Mouse (Mus musculus) spleen, adult 2 months (tissue): Measurements from ENCODE around the gene Chrna1. TPM values are rescaled to one million over a fixed set of nuclear protein-coding genes. Genes with fewer than 3 reads are reported as not detected.

ENCODE experiments used
- DNase-seq, 2 experiments: peaks; one replicate each; pipeline versions ENCODE4 v3.0.0 to v3.0.0-alpha.2; 2012 to 2021; ENCODE audit warnings: low spot score in 2 of 2, low read depth in 1 of 2
- H3K27ac ChIP-seq: fragments of 200-500 bp; 2 replicates; pipeline ENCODE4 v1.5.1; 2012; ENCODE audit warnings: low read length, inconsistent platforms; ENCODE audit not compliant: insufficient read depth
- H3K27me3 ChIP-seq: fragments of 200-500 bp; 2 replicates; pipeline ENCODE4 v1.6.1; 2012; ENCODE audit warnings: mild to moderate bottlenecking, moderate library complexity, low read length, inconsistent platforms; ENCODE audit not compliant: control insufficient read depth, insufficient read depth
- H3K36me3 ChIP-seq: fragments of 200-500 bp; 2 replicates; pipeline ENCODE4 v1.6.1; 2012; ENCODE audit warnings: mild to moderate bottlenecking, low read length, inconsistent platforms; ENCODE audit not compliant: control insufficient read depth, insufficient read depth
- H3K4me1 ChIP-seq: fragments of 200-500 bp; 2 replicates; pipeline ENCODE4 v1.6.1; 2011; ENCODE audit warnings: inconsistent platforms; ENCODE audit not compliant: control insufficient read depth, insufficient read depth, insufficient read length
- H3K4me3 ChIP-seq: fragments of 200-500 bp; 2 replicates; pipeline ENCODE4 v1.5.1; 2011; ENCODE audit warnings: mild to moderate bottlenecking, inconsistent platforms; ENCODE audit not compliant: insufficient read depth, insufficient read length; ENCODE audit errors: extremely low read depth
- CTCF ChIP-seq: fragments of 200-500 bp; IDR thresholded peaks from 2 replicates; pipeline ENCODE4 v1.5.1; 2011; ENCODE audit warnings: mild to moderate bottlenecking, inconsistent platforms; ENCODE audit not compliant: insufficient read depth, insufficient read length, insufficient replicate concordance; ENCODE audit errors: extremely low read depth
- POLR2A ChIP-seq: fragments of 200-500 bp; IDR thresholded peaks from 2 replicates; pipeline ENCODE4 v1.6.1; 2011; ENCODE audit warnings: low read depth, low read length, inconsistent platforms
- WGBS: fragments of 180-500 bp; shearing (Covaris S2); methylation state at CpG from one replicate; pipeline ENCODE4 v1.1.7; 2018; 5-methylcytosine and 5-hydroxymethylcytosine counted together
- polyA plus RNA-seq: library from polyadenylated mRNA; depleted of rRNA; stranded (reverse); fragments of >200 nt; gene quantifications from 2 replicates; pipeline ENCODE4 v1.2.3, GENCODE M21; 2012

The Chrna1 gene
- polyA plus RNA-seq, 1 experiment = not detected

GRCm38 (mm10) chr2:73571304-73571703, 8.8 kb downstream of the Chrna1 start:
- H3K4me1 ChIP-seq = no peaks in the 10 kb centered on the region
- H3K4me3 ChIP-seq = no peak overlapping the region
- TF ChIP-seq POLR2A = no peak
- TF ChIP-seq CTCF = no peak
- H3K36me3 ChIP-seq = no peaks in the 10 kb centered on the region
- no peak overlapping the region for H3K27ac ChIP-seq
- WGBS = 91% methylated on average over 9 of the region's 9 CpGs
- H3K27me3 ChIP-seq = no peaks in the 10 kb centered on the region
- no peak for DNase-seq

- peak overlapping the region; percentile 21; the same call in 1 of the 2 replicates for H3K4me3 ChIP-seq
- 16% methylated on average over 8 of the region's 8 CpGs for whole genome bisulfite sequencing
- no peaks in the 10 kb centered on the region for H3K4me1 ChIP-seq
- H3K27ac ChIP-seq = no peak overlapping the region
- H3K36me3 ChIP-seq = no peaks in the 10 kb centered on the region
- TF ChIP-seq CTCF (peak; percentile 66; the same call in 1 of the 2 replicates), POLR2A (no peak)
- H3K27me3 ChIP-seq = no peaks in the 10 kb centered on the region
- DNase-seq = peak; percentile 28 to 62
Measured at GRCm38 (mm10) chr2:73566989-73567605, 13.0 kb downstream of the Chrna1 start.

DNA sequence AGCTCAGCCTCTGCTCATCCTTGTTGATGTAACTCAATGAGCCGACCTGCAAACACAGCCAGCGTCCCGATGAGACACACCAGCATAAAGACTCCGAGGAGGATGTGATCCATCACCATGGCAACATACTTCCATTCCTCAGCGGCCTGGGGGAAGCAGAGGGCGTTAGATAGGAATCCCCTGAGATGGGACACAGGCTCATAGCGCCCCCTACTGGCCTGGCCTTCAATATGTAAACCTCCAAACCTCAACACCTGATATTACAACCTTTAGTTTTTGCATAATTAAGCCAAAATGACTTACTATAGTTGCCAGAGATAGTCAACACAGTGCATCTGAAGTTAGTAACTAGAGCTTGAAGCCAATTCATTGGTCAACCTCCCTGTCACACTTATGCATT, 14.0 kb downstream of the Chrna1 start:
- Histone ChIP-seq H3K4me1 (no peaks in the 10 kb centered on the region), H3K27me3 (no peaks in the 10 kb centered on the region), H3K27ac (no peak overlapping the region), H3K4me3 (no peak overlapping the region), H3K36me3 (no peaks in the 10 kb centered on the region)
- 30% methylated on average over 7 of the region's 7 CpGs for WGBS
- TF ChIP-seq CTCF (peak; percentile 26; the same call in 1 of the 2 replicates), POLR2A (no peak)
- peak in 1 of 2 experiments; percentile 28 for DNase-seq

- H3K36me3 ChIP-seq = no peaks in the 10 kb centered on the region
Measured at GRCm38 (mm10) chr2:73563690-73564089, 16.4 kb downstream of the Chrna1 start.

GRCm38 (mm10) chr2:73562656-73563055, 17.5 kb downstream of the Chrna1 start:
- Histone ChIP-seq H3K27me3 (no peaks in the 10 kb centered on the region), H3K36me3 (no peaks in the 10 kb centered on the region), H3K27ac (no peak overlapping the region), H3K4me3 (no peak overlapping the region), H3K4me1 (no peaks in the 10 kb centered on the region)
- 91% methylated on average over 9 of the region's 9 CpGs for WGBS
- DNase-seq = no peak
- TF ChIP-seq POLR2A = no peak
- TF ChIP-seq CTCF = no peak

More at GRCm38 (mm10) chr2:73563690-73564089, 16.4 kb downstream of the Chrna1 start:
- DNase-seq = no peak
- no peaks in the 10 kb centered on the region for H3K27me3 ChIP-seq
- TF ChIP-seq POLR2A (no peak), CTCF (no peak)
- no peaks in the 10 kb centered on the region for H3K4me1 ChIP-seq
- 57% methylated on average over 7 of the region's 7 CpGs for WGBS
- no peak overlapping the region for H3K4me3 ChIP-seq
- no peak overlapping the region for H3K27ac ChIP-seq

DNA sequence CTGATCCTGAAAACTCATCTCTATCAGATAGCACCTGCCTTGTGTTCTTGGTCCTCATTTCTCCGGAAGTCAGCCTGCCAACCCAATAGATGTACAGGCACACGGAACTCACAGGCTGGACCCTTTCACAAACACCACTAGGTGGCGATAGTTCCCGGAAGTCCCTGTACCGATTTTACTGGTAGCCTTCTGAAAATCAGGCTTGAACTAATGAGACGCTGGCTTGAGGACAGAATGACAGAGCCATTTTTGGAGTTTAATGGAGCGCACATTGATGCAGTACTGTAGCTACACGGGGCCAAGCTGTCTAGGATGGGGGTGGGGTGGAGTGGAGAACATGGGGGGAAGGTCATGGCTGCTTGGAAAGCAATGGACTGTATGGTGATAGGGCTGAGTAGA, 18.5 kb downstream of the Chrna1 start:
- 13% methylated on average over 8 of the region's 8 CpGs for WGBS
- Histone ChIP-seq H3K27me3 (no peaks in the 10 kb centered on the region), H3K4me3 (no peak overlapping the region), H3K36me3 (no peaks in the 10 kb centered on the region), H3K27ac (no peak overlapping the region), H3K4me1 (no peaks in the 10 kb centered on the region)
- no peak for TF ChIP-seq CTCF
- TF ChIP-seq POLR2A = no peak
- DNase-seq = peak; percentile 21 to 45
